Mouse (Mus musculus) midbrain, embryonic 16.5 days (tissue): Measurements from ENCODE around the gene Gm13289. TPM values are rescaled to one million over a fixed set of nuclear protein-coding genes. Genes with fewer than 3 reads are reported as not detected.
"Not testable (repeated sequence)": the region's sequence is repeated elsewhere in the genome, so short reads cannot be mapped to it uniquely, and the experiment has no call there.

Experiments
- ATAC-seq: fragments of 200-750 bp; cut with Nextera tagmentation; 2 replicates; pipeline ENCODE4 v1.8.0; 2017; ENCODE audit warnings: moderate TSS enrichment
- H3K27ac ChIP-seq: fragments of 300-500 bp; sonication (generic); 2 replicates; pipeline ENCODE4 v1.5.1; 2014; ENCODE audit warnings: mild to moderate bottlenecking, low read length, mixed read lengths
- H3K27me3 ChIP-seq: fragments of 300-500 bp; sonication (generic); 2 replicates; pipeline ENCODE4 v1.6.1; 2014; ENCODE audit warnings: low read depth, low read length, mixed read lengths; ENCODE audit not compliant: control insufficient read depth, insufficient read depth
- H3K36me3 ChIP-seq: fragments of 300-500 bp; sonication (generic); 2 replicates; pipeline ENCODE4 v1.6.1; 2014; ENCODE audit warnings: mild to moderate bottlenecking, low read length, moderate library complexity, mixed read lengths; ENCODE audit not compliant: control insufficient read depth, insufficient read depth
- H3K4me1 ChIP-seq: fragments of 300-500 bp; sonication (generic); 2 replicates; pipeline ENCODE4 v1.6.1; 2014; ENCODE audit warnings: mild to moderate bottlenecking, low read length, mixed read lengths; ENCODE audit not compliant: control insufficient read depth, insufficient read depth
- H3K4me2 ChIP-seq: fragments of 300-500 bp; sonication (generic); 2 replicates; pipeline ENCODE4 v1.6.1; 2014; ENCODE audit warnings: mild to moderate bottlenecking, low read length, mixed read lengths
- H3K4me3 ChIP-seq: fragments of 300-500 bp; sonication (generic); 2 replicates; pipeline ENCODE4 v1.5.1; 2014; ENCODE audit warnings: low read depth, mild to moderate bottlenecking, low read length, moderate library complexity, mixed read lengths
- H3K9ac ChIP-seq: fragments of 300-500 bp; sonication (generic); 2 replicates; pipeline ENCODE4 v1.6.1; 2014; ENCODE audit warnings: low read depth, low read length, mixed read lengths
- H3K9me3 ChIP-seq: fragments of 300-500 bp; sonication (generic); replicated peaks from 2 replicates; pipeline ENCODE4 v1.6.1; 2014; ENCODE audit warnings: mild to moderate bottlenecking, low read length, mixed read lengths; ENCODE audit not compliant: control insufficient read depth, poor library complexity, severe bottlenecking
- WGBS: fragments of 180-500 bp; shearing (Covaris S2); extraction: QIAGEN DNeasy Blood & Tissue Kit; methylation state at CpG from one replicate; pipeline ENCODE4 v1.1.7; 2014; 5-methylcytosine and 5-hydroxymethylcytosine counted together
- polyA plus RNA-seq: library from polyadenylated mRNA; unstranded; fragments of >200 nt; fragmentation: Nextera tagmentation; extraction: Ambion mirVana; gene quantifications from 2 replicates; pipeline ENCODE4 v1.2.1, GENCODE M21; 2015

The Gm13289 gene
- polyA plus RNA-seq, 1 experiment from 2014 or later = not detected

- H3K4me2 ChIP-seq, ATAC-seq, H3K27me3 ChIP-seq, H3K4me1 ChIP-seq, H3K4me3 ChIP-seq, H3K27ac ChIP-seq, H3K9ac ChIP-seq, H3K9me3 ChIP-seq, H3K36me3 ChIP-seq: not testable (repeated sequence)
- no CpG with 5 or more reads among the region's 28 CpGs for WGBS
Observed at GRCm38 (mm10) chr4:88797097-88797496, 20.4 kb downstream of the Gm13289 start, which contains the start of gene Gm13279. TSS of gene Gm13279 (plus strand) at chr4:88797397.

GRCm38 (mm10) chr4:88799365-88799764, 22.6 kb downstream of the Gm13289 start, which contains the start of gene Gm13285:
TSS of gene Gm13285 (plus strand) at chr4:88799665.
- not testable (repeated sequence) for H3K36me3 ChIP-seq, H3K27ac ChIP-seq, ATAC-seq, H3K4me3 ChIP-seq, H3K4me1 ChIP-seq, H3K4me2 ChIP-seq, H3K27me3 ChIP-seq, H3K9ac ChIP-seq, H3K9me3 ChIP-seq
- WGBS = 9% methylated on average over 4 of the region's 7 CpGs

- not testable (repeated sequence) for H3K9ac ChIP-seq, H3K27ac ChIP-seq, H3K4me3 ChIP-seq, H3K36me3 ChIP-seq, H3K4me1 ChIP-seq, H3K4me2 ChIP-seq, H3K27me3 ChIP-seq, ATAC-seq, H3K9me3 ChIP-seq
- WGBS = no CpG with 5 or more reads among the region's 29 CpGs
Observed at GRCm38 (mm10) chr4:88802954-88803353, 26.2 kb downstream of the Gm13289 start, which contains the start of gene Gm13287. TSS of gene Gm13287 (plus strand) at chr4:88803254.

- H3K36me3 ChIP-seq, H3K9ac ChIP-seq, H3K27ac ChIP-seq, ATAC-seq, H3K9me3 ChIP-seq, H3K27me3 ChIP-seq, H3K4me1 ChIP-seq: not testable (repeated sequence)
- peak within 1 kb of the TSS; percentile 45 for H3K4me2 ChIP-seq
- peak within 1 kb of the TSS; percentile 24; the same call in 1 of the 2 replicates for H3K4me3 ChIP-seq
- no CpG with 5 or more reads among the region's 8 CpGs for WGBS
Observed at GRCm38 (mm10) chr4:88805231-88805630, 28.5 kb downstream of the Gm13289 start, which contains the start of gene Gm13288. TSS of gene Gm13288 (plus strand) at chr4:88805531.

GRCm38 (mm10) chr4:88805761-88806160, 29.0 kb downstream of the Gm13289 start:
- H3K36me3 ChIP-seq, ATAC-seq, H3K27me3 ChIP-seq, H3K27ac ChIP-seq, H3K9ac ChIP-seq, H3K4me1 ChIP-seq, H3K9me3 ChIP-seq: not testable (repeated sequence)
- no CpG with 5 or more reads among the region's 34 CpGs for WGBS
- Histone ChIP-seq H3K4me2 (peak overlapping the region; percentile 45), H3K4me3 (peak overlapping the region; percentile 24; the same call in 1 of the 2 replicates)

- Histone ChIP-seq H3K4me1 (no peaks in the 10 kb centered on the region), H3K27ac (no peak within 1 kb of the TSS), H3K9me3 (no peaks in the 10 kb centered on the region), H3K4me2 (no peak within 1 kb of the TSS), H3K9ac (no peak within 1 kb of the TSS), H3K27me3 (no peaks in the 10 kb centered on the region), H3K36me3 (no peaks in the 10 kb centered on the region), H3K4me3 (no peak within 1 kb of the TSS)
- 62% methylated on average over 3 of the region's 3 CpGs for WGBS
- no peak for ATAC-seq
Observed at GRCm38 (mm10) chr4:88815928-88816327, 39.2 kb downstream of the Gm13289 start, which contains the start of gene Ifna7. TSS of gene Ifna7 (plus strand) at chr4:88816228.

GRCm38 (mm10) chr4:88819659-88820058, 42.9 kb downstream of the Gm13289 start, which contains the start of gene Ifna11:
TSS of gene Ifna11 (plus strand) at chr4:88819959.
- no peak within 1 kb of the TSS for H3K4me3 ChIP-seq

GRCm38 (mm10) chr4:88822995-88823394, 46.3 kb downstream of the Gm13289 start:
- 25% methylated on average over 4 of the region's 4 CpGs for WGBS
- H3K4me2 ChIP-seq = no peak overlapping the region
- no peak for ATAC-seq

More at GRCm38 (mm10) chr4:88819659-88820058, 42.9 kb downstream of the Gm13289 start, which contains the start of gene Ifna11:
- Histone ChIP-seq H3K4me2 (no peak within 1 kb of the TSS), H3K9me3 (no peaks in the 10 kb centered on the region), H3K27ac (no peak within 1 kb of the TSS), H3K4me1 (no peaks in the 10 kb centered on the region), H3K27me3 (no peaks in the 10 kb centered on the region), H3K36me3 (no peaks in the 10 kb centered on the region), H3K9ac (no peak within 1 kb of the TSS)
- WGBS = 100% methylated on average over 1 of the region's 1 CpGs
- no peak for ATAC-seq

More at GRCm38 (mm10) chr4:88822995-88823394, 46.3 kb downstream of the Gm13289 start:
- Histone ChIP-seq H3K4me3 (no peak overlapping the region), H3K27me3 (no peaks in the 10 kb centered on the region), H3K27ac (no peak overlapping the region), H3K9ac (no peak overlapping the region), H3K36me3 (no peaks in the 10 kb centered on the region), H3K4me1 (no peaks in the 10 kb centered on the region), H3K9me3 (no peaks in the 10 kb centered on the region)
